Mouse (Mus musculus) spleen, adult 2 months (tissue): ENCODE measurements at regions not wholly inside any gene's neighbourhood (a gene's known extent, or its start where the extent isn't known, plus 50 kb on each side); places are given as distances from the start of the nearest gene placed in this dataset.

Experiments
- CTCF ChIP-seq: fragments of 200-500 bp; IDR thresholded peaks from 2 replicates; pipeline ENCODE4 v1.5.1; 2011; ENCODE audit warnings: mild to moderate bottlenecking, inconsistent platforms; ENCODE audit not compliant: insufficient read depth, insufficient read length, insufficient replicate concordance; ENCODE audit errors: extremely low read depth
- POLR2A ChIP-seq: fragments of 200-500 bp; IDR thresholded peaks from 2 replicates; pipeline ENCODE4 v1.6.1; 2011; ENCODE audit warnings: low read depth, low read length, inconsistent platforms

- no peak for TF ChIP-seq CTCF
- TF ChIP-seq POLR2A = no peak
Measured at GRCm38 (mm10) chr16:29838981-29839661, 225.1 kb upstream of the Hes1 start.
